ENCODE assay signal across 15 mouse cellular contexts in genomic region chr2:172982776-172983561, GRCm38 (mm10). TPM values are rescaled to one million over a fixed set of nuclear protein-coding genes. Genes with fewer than 3 reads are reported as not detected.
DNase-seq lines count a peak whose midpoint lies in the region; ATAC-seq and TF ChIP-seq lines count a peak whose summit lies in the region.
"Had no signal": no experiment of that assay in that cellular context is flagged by ENCODE, and none has a peak within 500 bp of the region (broad histone marks: within the 10 kb centered on the region; RNA-seq: fewer than 3 reads in every experiment).

No protein-coding gene starts in this region.

- 0 out of 2 replicates have a peak, but pooled peaks have one; percentile 59 for ATAC-seq in embryonic facial prominence, embryonic 11.5 days (replicated peaks; ENCODE audit: insufficient number of reproducible peaks, low FRiP score, low TSS enrichment, low read depth)
- ATAC-seq in kidney, postnatal 0 days (replicated peaks; ENCODE audit: low FRiP score, low read depth), result peak; percentile 57; the same call in 1 of the 2 replicates
- ATAC-seq: activated CD4-positive, CD25-positive, alpha-beta regulatory T cell, adult 4 months had no signal

- no peak overlapping the region for H3K27ac ChIP-seq in embryonic facial prominence, embryonic 11.5 days (replicated peaks; ENCODE audit: low read depth, low read length)
- no peak overlapping the region for H3K27ac ChIP-seq in embryonic facial prominence, embryonic 10.5 days (replicated peaks)
- no peak overlapping the region for H3K27ac ChIP-seq in liver, adult 2 months (replicated peaks; ENCODE audit: insufficient read depth, low read depth, low read length)
- H3K27ac ChIP-seq in kidney, postnatal 0 days, result no peak overlapping the region
- no peak overlapping the region for H3K27ac ChIP-seq in limb, embryonic 10.5 days
- H3K27ac ChIP-seq: embryonic facial prominence, embryonic 13.5 days; limb, embryonic 13.5 days; neural tube, embryonic 12.5 days had no signal

- H3K36me3 ChIP-seq in embryonic facial prominence, embryonic 11.5 days (replicated peaks; ENCODE audit: control insufficient read depth, insufficient read depth, low read depth, low read length), result no peaks in the 10 kb centered on the region
- H3K36me3 ChIP-seq in embryonic facial prominence, embryonic 10.5 days (replicated peaks), result no peaks in the 10 kb centered on the region
- no peaks in the 10 kb centered on the region for H3K36me3 ChIP-seq in liver, adult 2 months (ENCODE audit: control insufficient read depth, insufficient read depth, low read length)
- no peaks in the 10 kb centered on the region for H3K36me3 ChIP-seq in kidney, postnatal 0 days (ENCODE audit: insufficient read depth, low read length)
- H3K36me3 ChIP-seq in limb, embryonic 10.5 days, result no peaks in the 10 kb centered on the region
- H3K36me3 ChIP-seq: embryonic facial prominence, embryonic 13.5 days; limb, embryonic 13.5 days; neural tube, embryonic 12.5 days had no signal

- WGBS in embryonic facial prominence, embryonic 11.5 days, result 78% methylated on average over 9 of the region's 9 CpGs
- 77% methylated on average over 9 of the region's 9 CpGs for WGBS in embryonic facial prominence, embryonic 10.5 days
- WGBS in liver, adult 2 months, result 26% methylated on average over 9 of the region's 9 CpGs
- 74% methylated on average over 9 of the region's 9 CpGs for WGBS in kidney, postnatal 0 days
- WGBS in limb, embryonic 10.5 days, result 78% methylated on average over 9 of the region's 9 CpGs

- no peak for TF ChIP-seq CTCF in liver, adult 2 months (IDR thresholded peaks at IDR 0.05; ENCODE audit: low read depth, low read length)
- peak; percentile 58; the same call in 1 of the 2 replicates for TF ChIP-seq CTCF in kidney, postnatal 0 days (IDR thresholded peaks at IDR 0.05; ENCODE audit: low read depth)

- no peak for TF ChIP-seq POLR2A in liver, adult 2 months (IDR thresholded peaks at IDR 0.05; ENCODE audit: extremely low read depth, insufficient read depth, low read length)

- no peaks in the 10 kb centered on the region for H3K27me3 ChIP-seq in embryonic facial prominence, embryonic 11.5 days (ENCODE audit: control insufficient read depth, insufficient read depth, low read length)
- peaks cover 18% of the 10 kb centered on the region for H3K27me3 ChIP-seq in embryonic facial prominence, embryonic 10.5 days (replicated peaks; ENCODE audit: low read depth, poor library complexity, severe bottlenecking)
- no peaks in the 10 kb centered on the region for H3K27me3 ChIP-seq in liver, adult 2 months (ENCODE audit: control insufficient read depth, insufficient read depth, low read length)
- H3K27me3 ChIP-seq in kidney, postnatal 0 days (ENCODE audit: insufficient read depth, low read length), result no peaks in the 10 kb centered on the region
- H3K27me3 ChIP-seq in limb, embryonic 10.5 days (ENCODE audit: low read depth, poor library complexity, severe bottlenecking), result peaks cover 21% of the 10 kb centered on the region; the same call in 1 of the 2 replicates
- H3K27me3 ChIP-seq: embryonic facial prominence, embryonic 13.5 days; limb, embryonic 13.5 days; neural tube, embryonic 12.5 days had no signal

- no peaks in the 10 kb centered on the region for H3K4me1 ChIP-seq in embryonic facial prominence, embryonic 11.5 days (ENCODE audit: control insufficient read depth, insufficient read depth, low read length)
- H3K4me1 ChIP-seq in embryonic facial prominence, embryonic 10.5 days, result peaks cover 7% of the 10 kb centered on the region
- H3K4me1 ChIP-seq in liver, adult 2 months (ENCODE audit: control insufficient read depth, insufficient read depth, low read length), result no peaks in the 10 kb centered on the region
- H3K4me1 ChIP-seq in kidney, postnatal 0 days (replicated peaks; ENCODE audit: insufficient read depth, low read length), result no peaks in the 10 kb centered on the region
- peaks cover 12% of the 10 kb centered on the region; the same call in 1 of the 2 replicates for H3K4me1 ChIP-seq in limb, embryonic 10.5 days
- H3K4me1 ChIP-seq: neural tube, embryonic 12.5 days had no signal

- H3K9me3 ChIP-seq in embryonic facial prominence, embryonic 11.5 days (replicated peaks; ENCODE audit: control insufficient read depth, low read length), result no peaks in the 10 kb centered on the region
- peaks cover 6% of the 10 kb centered on the region for H3K9me3 ChIP-seq in embryonic facial prominence, embryonic 10.5 days
- H3K9me3 ChIP-seq in kidney, postnatal 0 days (replicated peaks; ENCODE audit: low read length), result no peaks in the 10 kb centered on the region
- no peaks in the 10 kb centered on the region for H3K9me3 ChIP-seq in limb, embryonic 10.5 days (replicated peaks)
- H3K9me3 ChIP-seq: limb, embryonic 13.5 days had no signal

- H3K9ac ChIP-seq in embryonic facial prominence, embryonic 11.5 days (replicated peaks; ENCODE audit: low read length), result no peak overlapping the region
- H3K9ac ChIP-seq in liver, adult 2 months (ENCODE audit: low read depth, low read length), result no peak overlapping the region
- no peak overlapping the region for H3K9ac ChIP-seq in kidney, postnatal 0 days (ENCODE audit: low read depth, low read length)
- H3K9ac ChIP-seq: embryonic facial prominence, embryonic 13.5 days; limb, embryonic 13.5 days; neural tube, embryonic 12.5 days had no signal

- no peak overlapping the region for H3K4me2 ChIP-seq in embryonic facial prominence, embryonic 11.5 days (ENCODE audit: low read depth, low read length)
- H3K4me2 ChIP-seq in kidney, postnatal 0 days (ENCODE audit: low read length), result no peak overlapping the region
- H3K4me2 ChIP-seq: embryonic facial prominence, embryonic 13.5 days; heart, embryonic 11.5 days; limb, embryonic 13.5 days; neural tube, embryonic 12.5 days had no signal

- DNase-seq in embryonic facial prominence, embryonic 11.5 days (ENCODE audit: low spot score), result no peak
- DNase-seq in embryonic facial prominence, embryonic 10.5 days (ENCODE audit: low spot score), result no peak
- DNase-seq in liver, adult 2 months (ENCODE audit: extremely low read depth, low read depth, low spot score), result peak; percentile 93
- no peak for DNase-seq in liver
- DNase-seq in kidney, postnatal 0 days (ENCODE audit: low spot score), result peak; percentile 8
- DNase-seq in thymus, postnatal 14 days, result peak; percentile 55
- DNase-seq in urinary bladder, postnatal 36 days (ENCODE audit: low spot score in 2 of 2), result no peak
- DNase-seq in limb, embryonic 10.5 days (ENCODE audit: low spot score), result no peak
- DNase-seq: right cerebral cortex, postnatal 25 days had no signal

- H3K79me2 ChIP-seq in liver, adult 2 months (ENCODE audit: control insufficient read depth, insufficient read depth, low read length), result no peaks in the 10 kb centered on the region

- H3K4me3 ChIP-seq in embryonic facial prominence, embryonic 11.5 days (ENCODE audit: low read depth, low read length), result no peak overlapping the region
- H3K4me3 ChIP-seq in embryonic facial prominence, embryonic 10.5 days, result no peak overlapping the region
- H3K4me3 ChIP-seq in liver, adult 2 months (ENCODE audit: insufficient read depth, low read depth, low read length), result no peak overlapping the region
- no peak overlapping the region for H3K4me3 ChIP-seq in kidney, postnatal 0 days (replicated peaks; ENCODE audit: low read depth, low read length)
- no peak overlapping the region for H3K4me3 ChIP-seq in limb, embryonic 10.5 days
- H3K4me3 ChIP-seq: embryonic facial prominence, embryonic 13.5 days; limb, embryonic 13.5 days; megakaryocyte, embryonic 14.5 days; neural tube, embryonic 12.5 days had no signal

RNA-seq across cellular contexts. Expression of gene Spo11, which starts 5.5 kb away (rescaled TPM):
- 0.94 and 1.4 TPM in 2 replicates for polyA plus RNA-seq in embryonic facial prominence, embryonic 11.5 days (2014; fragmentation: Nextera tagmentation; extraction: Ambion mirVana)
- polyA plus RNA-seq in embryonic facial prominence, embryonic 10.5 days (2016; fragmentation: Nextera tagmentation; extraction: Ambion mirVana), result 0.26 and 0.46 TPM in 2 replicates
- total RNA-seq in liver, adult 2 months (2014; rRNA removed), result under 0.01 and 0.07 TPM in 2 replicates
- polyA plus RNA-seq in liver, adult 2 months (2012; rRNA removed), result not detected in 2 replicates
- 0.10 and 0.11 TPM in 2 replicates for polyA plus RNA-seq in kidney, postnatal 0 days (2015; fragmentation: Nextera tagmentation; extraction: Ambion mirVana)
- 0.36 and 0.79 TPM in 2 replicates for polyA plus RNA-seq in limb, embryonic 10.5 days (2016; fragmentation: Nextera tagmentation; extraction: Ambion mirVana)

RNA-seq across cellular contexts. Expression of gene Rae1, which starts 16.9 kb away (rescaled TPM):
- 155 and 158 TPM in 2 replicates for polyA plus RNA-seq in embryonic facial prominence, embryonic 11.5 days (2014; fragmentation: Nextera tagmentation; extraction: Ambion mirVana)
- polyA plus RNA-seq in embryonic facial prominence, embryonic 10.5 days (2016; fragmentation: Nextera tagmentation; extraction: Ambion mirVana), result 176 and 179 TPM in 2 replicates
- 13.1 and 17.8 TPM in 2 replicates for total RNA-seq in liver, adult 2 months (2014; rRNA removed)
- polyA plus RNA-seq in liver, adult 2 months (2012; rRNA removed), result 25.3 and 31.9 TPM in 2 replicates
- 117 and 124 TPM in 2 replicates for polyA plus RNA-seq in kidney, postnatal 0 days (2015; fragmentation: Nextera tagmentation; extraction: Ambion mirVana)
- 179 and 196 TPM in 2 replicates for polyA plus RNA-seq in limb, embryonic 10.5 days (2016; fragmentation: Nextera tagmentation; extraction: Ambion mirVana)

RNA-seq across cellular contexts. Expression of gene Rbm38, which starts 37.3 kb away (rescaled TPM):
- 46.6 and 56.5 TPM in 2 replicates for polyA plus RNA-seq in embryonic facial prominence, embryonic 11.5 days (2014; fragmentation: Nextera tagmentation; extraction: Ambion mirVana)
- 85.7 and 95.6 TPM in 2 replicates for polyA plus RNA-seq in embryonic facial prominence, embryonic 10.5 days (2016; fragmentation: Nextera tagmentation; extraction: Ambion mirVana)
- 0.55 and 0.74 TPM in 2 replicates for total RNA-seq in liver, adult 2 months (2014; rRNA removed)
- polyA plus RNA-seq in liver, adult 2 months (2012; rRNA removed), result 6.4 and 11.1 TPM in 2 replicates
- polyA plus RNA-seq in kidney, postnatal 0 days (2015; fragmentation: Nextera tagmentation; extraction: Ambion mirVana), result 20.9 and 21.2 TPM in 2 replicates
- polyA plus RNA-seq in limb, embryonic 10.5 days (2016; fragmentation: Nextera tagmentation; extraction: Ambion mirVana), result 74.1 and 97.5 TPM in 2 replicates

RNA-seq across cellular contexts. Expression of gene Bmp7, which starts 42.8 kb away (rescaled TPM):
- 26.2 and 26.6 TPM in 2 replicates for polyA plus RNA-seq in embryonic facial prominence, embryonic 11.5 days (2014; fragmentation: Nextera tagmentation; extraction: Ambion mirVana)
- 19.8 and 20.9 TPM in 2 replicates for polyA plus RNA-seq in embryonic facial prominence, embryonic 10.5 days (2016; fragmentation: Nextera tagmentation; extraction: Ambion mirVana)
- 0.55 and 0.74 TPM in 2 replicates for total RNA-seq in liver, adult 2 months (2014; rRNA removed)
- polyA plus RNA-seq in liver, adult 2 months (2012; rRNA removed), result 1.7 and 2.4 TPM in 2 replicates
- 33.7 and 35.8 TPM in 2 replicates for polyA plus RNA-seq in kidney, postnatal 0 days (2015; fragmentation: Nextera tagmentation; extraction: Ambion mirVana)
- polyA plus RNA-seq in limb, embryonic 10.5 days (2016; fragmentation: Nextera tagmentation; extraction: Ambion mirVana), result 31.3 and 39.5 TPM in 2 replicates

Comparison
In these comparisons a context has a peak if more than half of its experiments do, and no peak if none do; other contexts are left out.
1. DNase-seq: peak in liver, adult 2 months (single experiment), kidney, postnatal 0 days (single experiment) and thymus, postnatal 14 days (single experiment); none in embryonic facial prominence, embryonic 11.5 days (single experiment), embryonic facial prominence, embryonic 10.5 days (single experiment), liver (single experiment), urinary bladder, postnatal 36 days (0 of 2) and limb, embryonic 10.5 days (single experiment).